Mouse (Mus musculus) CH12.LX (cell line): ENCODE results near the gene Pou4f2. TPM values are rescaled to one million over a fixed set of nuclear protein-coding genes. Genes with fewer than 3 reads are reported as not detected.

Experiments
- DNase-seq: peaks from one replicate; pipeline ENCODE4 v3.0.0-alpha.2; 2013; ENCODE audit errors: extremely low read depth
- H3K27ac ChIP-seq: 2 replicates; pipeline ENCODE4 v1.5.1; 2012; ENCODE audit warnings: low read depth, mild to moderate bottlenecking, control low read depth, moderate library complexity; ENCODE audit not compliant: insufficient read depth
- H3K27me3 ChIP-seq: replicated peaks from 2 replicates; pipeline ENCODE3; 2012; ENCODE audit warnings: inconsistent platforms
- H3K36me3 ChIP-seq, 2 experiments: replicated peaks in 1 of 2; 2 replicates each; pipeline versions ENCODE3 to v1.6.1; 2012; ENCODE audit warnings: inconsistent platforms in 1 of 2, low read length in 1 of 2, mild to moderate bottlenecking in 1 of 2, mixed read lengths in 1 of 2, moderate library complexity in 1 of 2; ENCODE audit not compliant: control insufficient read depth in 1 of 2, insufficient read depth in 1 of 2
- H3K4me1 ChIP-seq, 2 experiments: 2 replicates each; pipeline ENCODE4 v1.6.1; 2012; ENCODE audit warnings: inconsistent platforms in 1 of 2, moderate library complexity in 1 of 2; ENCODE audit not compliant: insufficient read depth in 2 of 2, control insufficient read depth in 1 of 2
- H3K4me2 ChIP-seq: 2 replicates; pipeline ENCODE4 v1.6.1; 2012; ENCODE audit warnings: low read depth, mild to moderate bottlenecking, control low read depth; ENCODE audit not compliant: poor library complexity, insufficient read depth, severe bottlenecking
- H3K4me3 ChIP-seq, 3 experiments: fragments of 150-350 bp in 1 of 3; sonication (generic) in 1 of 3; replicated peaks in 1 of 3; 2 replicates each; pipeline versions ENCODE3 to v1.5.1; 2011 to 2012; ENCODE audit warnings: low read depth in 2 of 3, low read length in 2 of 3, mild to moderate bottlenecking in 2 of 3, moderate library complexity in 2 of 3, control low read depth in 1 of 3, improper control_type of control experiment in 1 of 3, inconsistent platforms in 1 of 3, mixed read lengths in 1 of 3; ENCODE audit not compliant: poor library complexity in 1 of 3
- H3K79me2 ChIP-seq: replicated peaks from 2 replicates; pipeline ENCODE4 v1.6.1; 2012; ENCODE audit warnings: mild to moderate bottlenecking, moderate library complexity; ENCODE audit not compliant: control insufficient read depth, poor library complexity, insufficient read depth, severe bottlenecking; ENCODE audit errors: extremely low read depth
- H3K9ac ChIP-seq: 2 replicates; pipeline ENCODE4 v1.6.1; 2012; ENCODE audit warnings: low read depth, mild to moderate bottlenecking, control low read depth, moderate library complexity; ENCODE audit not compliant: insufficient read depth
- H3K9me3 ChIP-seq: replicated peaks from 2 replicates; pipeline ENCODE3; 2012; ENCODE audit warnings: low read length, inconsistent platforms, mixed read lengths
- CHD1 ChIP-seq: IDR thresholded peaks from 2 replicates; pipeline ENCODE4 v1.6.1; 2012; ENCODE audit warnings: low read depth, low read length, improper control_type of control experiment, inconsistent platforms
- CHD2 ChIP-seq: IDR thresholded peaks from 2 replicates; pipeline ENCODE4 v1.6.1; 2011; ENCODE audit warnings: low read length, improper control_type of control experiment
- CTCF ChIP-seq, 2 experiments: IDR thresholded peaks in 1 of 2; conservative IDR thresholded peaks in 1 of 2; 2 replicates each; pipeline ENCODE4 v1.5.1; 2011 to 2012; ENCODE audit warnings: low read depth in 2 of 2, low read length in 2 of 2, improper control_type of control experiment in 1 of 2, inconsistent platforms in 1 of 2, mild to moderate bottlenecking in 1 of 2, moderate library complexity in 1 of 2
- E2F4 ChIP-seq: IDR thresholded peaks from 2 replicates; pipeline ENCODE4 v1.6.1; 2011; ENCODE audit warnings: low read depth, low read length, improper control_type of control experiment; ENCODE audit not compliant: insufficient replicate concordance
- EP300 ChIP-seq: IDR thresholded peaks from 2 replicates; pipeline ENCODE4 v1.6.1; 2011; ENCODE audit warnings: low read length, improper control_type of control experiment
- GABPA ChIP-seq: IDR thresholded peaks from 2 replicates; pipeline ENCODE4 v1.6.1; 2012; ENCODE audit warnings: low read depth, low read length, improper control_type of control experiment, inconsistent platforms; ENCODE audit not compliant: insufficient replicate concordance
- HCFC1 ChIP-seq: IDR thresholded peaks from 2 replicates; pipeline ENCODE4 v1.6.1; 2012; ENCODE audit warnings: low read depth, mild to moderate bottlenecking, inconsistent platforms, low read length, improper control_type of control experiment
- JUND ChIP-seq: conservative IDR thresholded peaks from 2 replicates; pipeline ENCODE4 v1.6.1; 2011; ENCODE audit warnings: low read depth, low read length, improper control_type of control experiment
- KAT2A ChIP-seq: IDR thresholded peaks from 2 replicates; pipeline ENCODE4 v1.6.1; 2012; ENCODE audit warnings: low read length, improper control_type of control experiment, inconsistent platforms; ENCODE audit not compliant: insufficient replicate concordance
- MAX ChIP-seq: IDR thresholded peaks from 2 replicates; pipeline ENCODE4 v1.6.1; 2011; ENCODE audit warnings: low read length, improper control_type of control experiment
- MEF2A ChIP-seq: IDR thresholded peaks from 2 replicates; pipeline ENCODE4 v1.6.1; 2014; ENCODE audit warnings: low read depth, mild to moderate bottlenecking, inconsistent platforms, low read length, improper control_type of control experiment, borderline replicate concordance
- MXI1 ChIP-seq: IDR thresholded peaks from 2 replicates; pipeline ENCODE4 v1.6.1; 2011; ENCODE audit warnings: mild to moderate bottlenecking, low read depth, low read length, improper control_type of control experiment
- MYC ChIP-seq: IDR thresholded peaks from 2 replicates; pipeline ENCODE4 v1.6.1; 2011; ENCODE audit warnings: low read depth, mild to moderate bottlenecking, improper control_type of control experiment, low read length
- PAX5 ChIP-seq: IDR thresholded peaks from 2 replicates; pipeline ENCODE4 v1.6.1; 2012; ENCODE audit warnings: low read length, inconsistent platforms, mixed read lengths
- POLR2A ChIP-seq: IDR thresholded peaks from 2 replicates; pipeline ENCODE4 v1.6.1; 2011; ENCODE audit warnings: low read depth, mild to moderate bottlenecking, improper control_type of control experiment, low read length
- POLR2AphosphoS2 ChIP-seq: IDR thresholded peaks from 2 replicates; pipeline ENCODE4 v1.6.1; 2011; ENCODE audit warnings: low read depth, low read length, improper control_type of control experiment
- RAD21 ChIP-seq: IDR thresholded peaks from 2 replicates; pipeline ENCODE4 v1.6.1; 2011; ENCODE audit warnings: low read depth, mild to moderate bottlenecking, low read length, improper control_type of control experiment, moderate library complexity
- RCOR1 ChIP-seq: conservative IDR thresholded peaks from 2 replicates; pipeline ENCODE4 v1.6.1; 2012; ENCODE audit warnings: low read depth, mild to moderate bottlenecking, inconsistent platforms, low read length, improper control_type of control experiment
- SIN3A ChIP-seq: IDR thresholded peaks from 2 replicates; pipeline ENCODE4 v1.6.1; 2012; ENCODE audit warnings: low read length, improper control_type of control experiment, inconsistent platforms
- SMC3 ChIP-seq: IDR thresholded peaks from 2 replicates; pipeline ENCODE4 v1.6.1; 2011; ENCODE audit warnings: low read depth, low read length, improper control_type of control experiment
- TBP ChIP-seq: conservative IDR thresholded peaks from 2 replicates; pipeline ENCODE4 v1.6.1; 2011; ENCODE audit warnings: low read depth, low read length, improper control_type of control experiment
- TCF12 ChIP-seq: IDR thresholded peaks from 2 replicates; pipeline ENCODE4 v1.6.1; 2014; ENCODE audit warnings: low read depth, mild to moderate bottlenecking, inconsistent platforms, low read length, improper control_type of control experiment
- UBTF ChIP-seq: IDR thresholded peaks from 2 replicates; pipeline ENCODE4 v1.6.1; 2012; ENCODE audit warnings: low read depth, mild to moderate bottlenecking, inconsistent platforms, low read length, improper control_type of control experiment, moderate library complexity
- USF1 ChIP-seq: IDR thresholded peaks from 2 replicates; pipeline ENCODE4 v1.6.1; 2014; ENCODE audit warnings: low read depth, mild to moderate bottlenecking, inconsistent platforms, low read length, improper control_type of control experiment
- USF2 ChIP-seq: conservative IDR thresholded peaks from 2 replicates; pipeline ENCODE4 v1.6.1; 2011; ENCODE audit warnings: low read depth, low read length, improper control_type of control experiment
- ZC3H11A ChIP-seq: IDR thresholded peaks from 2 replicates; pipeline ENCODE4 v1.6.1; 2012; ENCODE audit warnings: low read depth, mild to moderate bottlenecking, inconsistent platforms, low read length, improper control_type of control experiment
- ZKSCAN1 ChIP-seq: IDR thresholded peaks from 2 replicates; pipeline ENCODE4 v1.6.1; 2012; ENCODE audit warnings: low read depth, inconsistent platforms, low read length, improper control_type of control experiment, borderline replicate concordance
- ZMIZ1 ChIP-seq: IDR thresholded peaks from 2 replicates; pipeline ENCODE4 v1.6.1; 2012; ENCODE audit warnings: low read depth, mild to moderate bottlenecking, inconsistent platforms, low read length, improper control_type of control experiment
- ZNF384 ChIP-seq: IDR thresholded peaks from 2 replicates; pipeline ENCODE4 v1.6.1; 2012; ENCODE audit warnings: low read depth, low read length, improper control_type of control experiment, inconsistent platforms
- dilution Hi-C: fragments of 300-500 bp; cut with MboI; formaldehyde crosslinking; loops from 2 replicates; pipeline ENCODE4 v1.14.3; 2020; ENCODE audit warnings: low sequenced_read_pairs; ENCODE audit not compliant: extremely low pct_unique_long_range_greater_than_20kb, extremely low pct_ligation_motif_present
- in situ Hi-C: fragments of 300-500 bp; cut with MboI; formaldehyde crosslinking; loops from 3 replicates; pipeline ENCODE4 v1.14.3; 2019; ENCODE audit warnings: low sequenced_read_pairs, low pct_ligation_motif_present, low pct_unique_long_range_greater_than_20kb, mixed read lengths
- polyA plus RNA-seq: library from polyadenylated mRNA; unstranded; fragments of >175 nt; gene quantifications from 2 replicates; pipeline ENCODE4 v1.2.1, GENCODE M21; 2012; ENCODE audit warnings: low read depth; ENCODE audit not compliant: insufficient read length
- total RNA-seq, 2 experiments: library from RNA; depleted of rRNA; stranded (reverse); fragments of 300-350 nt in 1 of 2; fragments of >200 nt in 1 of 2; gene quantifications; 2 replicates each; pipeline ENCODE4 v1.2.3; 2012 to 2014

Gene Pou4f2
- total and polyA plus RNA-seq, 3 experiments, result not detected

- no peaks in the 10 kb centered on the region for H3K79me2 ChIP-seq
- DNase-seq, result no peak
- H3K4me3 ChIP-seq, result no peak overlapping the region
- H3K27me3 ChIP-seq, result no peaks in the 10 kb centered on the region
- dilution Hi-C loops, result no loop called here
- H3K36me3 ChIP-seq, result no peaks in the 10 kb centered on the region
- H3K9ac ChIP-seq, result no peak overlapping the region
- H3K4me1 ChIP-seq, result peaks cover 0 to 6% of the 10 kb centered on the region in 2 experiments; a peak in 2 of 4 replicates
- no peak overlapping the region for H3K27ac ChIP-seq
- H3K4me2 ChIP-seq, result no peak overlapping the region; the same call in 1 of the 2 replicates
- TF ChIP-seq MXI1 (no peak), TBP (no peak), MYC (no peak), ZC3H11A (no peak), EP300 (no peak), SMC3 (no peak), GABPA (no peak), UBTF (no peak), PAX5 (no peak), POLR2A (no peak), E2F4 (no peak), SIN3A (no peak), TCF12 (no peak), CHD2 (no peak), USF2 (no peak), KAT2A (no peak), CTCF (conservative IDR thresholded peaks at IDR 0.05 in 1 of 2, IDR thresholded peaks at IDR 0.05 in 1 of 2; ENCODE audit: low read depth in 2 of 2, low read length in 2 of 2) (no peak), POLR2AphosphoS2 (no peak), JUND (no peak)
- H3K9me3 ChIP-seq, result no peaks in the 10 kb centered on the region
- in situ Hi-C loops, result no loop called here
Observed at GRCm38 (mm10) chr8:78427769-78428130, 8.7 kb downstream of the Pou4f2 start.

- Histone ChIP-seq H3K27ac (no peak overlapping the region), H3K9ac (no peak overlapping the region), H3K36me3 (no peaks in the 10 kb centered on the region), H3K27me3 (no peaks in the 10 kb centered on the region), H3K79me2 (no peaks in the 10 kb centered on the region), H3K4me3 (no peak overlapping the region), H3K4me1 (peaks cover 0 to 6% of the 10 kb centered on the region in 2 experiments; a peak in 2 of 4 replicates), H3K9me3 (no peaks in the 10 kb centered on the region), H3K4me2 (no peak overlapping the region)
- in situ Hi-C loops, result no loop called here
- no peak for DNase-seq
- TF ChIP-seq RCOR1, result no peak
- TF ChIP-seq GABPA, result no peak
- TF ChIP-seq ZMIZ1, result no peak
- no peak for TF ChIP-seq ZKSCAN1
- TF ChIP-seq USF1, result no peak
- no peak for TF ChIP-seq JUND
- no peak for TF ChIP-seq HCFC1
- no peak for TF ChIP-seq RAD21
- TF ChIP-seq MAX, result no peak
- no peak for TF ChIP-seq SIN3A
- TF ChIP-seq MEF2A, result no peak
- TF ChIP-seq USF2, result no peak
- TF ChIP-seq MXI1, result no peak
- no peak for TF ChIP-seq ZNF384
- TF ChIP-seq SMC3, result no peak
- no peak for TF ChIP-seq POLR2AphosphoS2
- no peak for TF ChIP-seq CHD1
- dilution Hi-C loops, result no loop called here
Observed at GRCm38 (mm10) chr8:78426875-78427768, 9.3 kb downstream of the Pou4f2 start.
